Mouse (Mus musculus) urinary bladder, postnatal 4 days (tissue): ENCODE data around the gene Mrpl23.

ENCODE experiments used
- DNase-seq, 2 experiments: peaks; one replicate each; pipeline ENCODE4 v3.0.0; 2021 to 2022; ENCODE audit warnings: low spot score in 2 of 2

Gene Mrpl23

GRCm38 (mm10) chr7:142520331-142520730 is 12.2 kb upstream of the Mrpl23 start:
- DNase-seq: no peak

GRCm38 (mm10) chr7:142522352-142522751 is 10.1 kb upstream of the Mrpl23 start:
- peak in 1 of 2 experiments; percentile 55 for DNase-seq

DNA sequence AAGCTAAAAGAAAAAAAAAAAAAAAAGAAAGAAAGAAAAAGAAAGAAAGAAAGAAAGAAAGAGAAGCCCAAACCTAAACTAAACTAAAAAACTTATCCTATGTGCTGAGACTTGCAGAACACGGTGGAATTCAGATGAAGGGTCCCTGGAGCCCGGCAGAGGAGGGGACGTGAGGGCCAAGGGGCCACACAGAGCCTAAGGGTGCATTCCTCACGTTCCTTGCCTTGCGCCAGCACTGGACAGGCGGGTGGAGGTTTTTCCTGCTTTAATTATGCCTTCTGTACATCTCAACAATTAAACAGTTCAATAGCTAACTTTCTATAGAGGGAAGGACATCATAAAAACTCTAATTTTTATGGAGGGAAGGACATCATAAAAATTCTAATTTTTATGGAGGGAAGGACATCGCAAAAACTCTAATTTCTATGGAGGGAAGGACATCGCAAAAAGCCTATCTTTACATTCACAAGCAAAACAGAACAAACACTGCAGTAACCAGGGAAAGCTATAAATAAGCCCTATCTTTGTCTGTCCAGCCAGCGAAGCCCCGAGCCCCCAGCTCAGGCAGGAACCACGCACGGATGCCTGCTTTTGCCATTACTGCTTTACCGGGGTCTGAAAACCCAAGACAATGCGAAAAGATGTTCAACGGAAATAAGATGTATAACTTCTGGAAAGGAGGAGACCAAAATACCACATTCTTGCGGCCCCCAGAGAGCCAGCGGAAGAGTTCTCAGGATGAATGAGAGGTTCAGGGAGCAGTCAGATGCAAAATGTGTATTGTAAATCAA is 9.1 kb upstream of the Mrpl23 start:
- DNase-seq: no peak

DNA sequence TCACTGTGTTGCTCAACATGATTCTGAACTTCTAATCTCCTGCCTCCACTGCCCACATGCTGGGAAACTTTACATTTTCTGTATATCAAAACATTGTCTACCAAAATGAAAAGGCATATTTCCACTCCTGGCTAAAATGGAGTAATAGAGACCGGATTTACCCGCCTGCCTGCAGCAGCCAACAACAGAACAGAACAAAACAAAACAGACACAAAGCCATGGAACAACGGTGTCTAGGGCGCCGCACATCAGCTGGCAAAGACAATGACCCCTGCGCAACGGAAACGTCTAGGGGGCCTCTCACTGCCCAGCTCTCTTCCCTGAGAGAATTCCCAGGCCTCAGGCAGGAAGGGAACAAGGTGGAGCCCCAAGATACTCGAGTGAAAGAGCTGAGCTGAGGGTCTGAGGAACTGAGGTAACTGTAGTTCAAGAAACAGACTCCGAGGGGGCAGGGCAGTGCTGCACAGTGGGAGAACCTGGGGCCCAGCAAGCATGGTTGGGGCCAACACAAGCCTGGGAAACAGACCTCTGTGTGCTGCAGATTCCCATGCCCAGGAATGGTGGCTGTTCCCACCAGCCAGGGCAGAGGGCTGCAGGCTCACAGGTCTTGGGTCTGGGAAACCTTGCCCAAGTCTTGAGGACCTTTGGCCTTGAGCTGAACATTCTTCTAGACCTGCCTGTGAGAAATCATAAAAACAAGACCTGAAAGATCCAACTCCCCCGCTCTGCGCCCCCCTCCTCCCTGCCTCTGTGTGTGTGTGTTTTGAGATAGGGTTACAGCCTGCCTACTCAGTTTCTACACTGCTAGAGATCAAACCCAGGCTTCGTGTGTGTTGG is 6.9 kb upstream of the Mrpl23 start:
- no peak for DNase-seq

GRCm38 (mm10) chr7:142529350-142529749 is 3.1 kb upstream of the Mrpl23 start:
- no peak for DNase-seq

DNA sequence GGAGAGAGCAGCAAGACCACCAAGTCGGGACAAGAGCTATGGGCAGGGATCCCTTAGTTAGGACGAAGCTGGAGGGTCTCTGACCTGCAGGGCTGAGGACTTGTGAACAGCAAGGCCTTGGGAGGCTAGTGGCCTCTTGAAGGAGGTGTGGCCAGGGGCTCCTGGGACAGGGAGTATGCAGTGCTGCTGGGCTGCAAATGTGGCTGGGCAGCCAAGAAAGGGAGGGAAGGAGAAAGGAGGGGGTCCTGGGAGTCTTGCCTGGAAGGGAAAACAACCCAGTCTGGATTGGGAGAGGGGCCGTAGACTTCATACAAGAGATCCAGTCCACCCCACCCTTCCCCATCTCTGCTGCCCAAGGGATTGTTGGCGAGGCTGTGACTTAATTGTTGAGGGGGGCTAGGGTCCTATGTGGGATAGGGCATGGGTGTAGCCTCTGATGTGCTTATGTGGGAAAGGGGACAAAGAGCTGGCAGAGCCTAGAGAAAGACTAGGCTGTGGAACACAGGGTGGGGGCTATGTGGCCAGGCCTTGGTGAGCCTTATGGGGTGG is 439 bp upstream of the Mrpl23 start:
- DNase-seq: peak in 1 of 2 experiments; percentile 54

DNA sequence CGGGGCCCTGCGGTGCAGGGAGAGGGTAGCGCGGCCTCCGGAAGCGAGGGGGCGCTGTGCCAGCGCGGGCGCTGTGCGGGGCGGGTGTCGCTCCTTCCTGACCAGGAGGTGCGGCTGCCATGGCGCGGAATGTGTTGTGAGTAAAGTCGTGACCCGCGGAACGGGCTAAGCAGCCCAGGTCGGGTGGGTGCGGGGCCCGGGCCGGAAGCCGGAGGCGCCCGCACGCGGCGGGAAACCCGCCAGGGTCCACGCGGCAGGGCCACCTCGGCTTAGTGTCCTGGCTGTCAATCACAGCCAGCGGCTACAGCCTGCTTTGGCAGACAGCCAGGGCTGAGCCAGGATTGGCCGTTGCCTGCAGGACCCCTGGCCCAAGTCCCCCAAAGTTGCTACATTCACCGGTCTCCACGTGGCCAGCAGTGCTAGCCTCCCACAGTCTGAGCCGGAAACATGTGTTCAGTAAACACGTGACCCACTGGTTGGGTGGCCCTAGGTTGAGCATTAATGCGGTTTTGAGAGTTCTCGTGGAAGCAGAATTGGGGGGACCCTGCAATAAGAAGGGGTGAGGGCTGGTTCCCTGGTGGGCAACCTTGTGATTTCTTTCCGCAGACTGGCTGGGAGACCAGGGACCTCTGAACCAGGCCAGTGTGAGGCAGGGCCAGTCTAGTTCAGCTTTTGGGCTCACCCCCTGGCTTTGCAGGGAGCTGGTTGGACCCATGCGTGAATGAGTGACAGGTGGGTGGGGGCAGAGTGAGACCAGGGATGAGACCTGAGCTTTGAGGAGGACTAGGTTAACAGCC is 771 bp downstream of the Mrpl23 start:
- DNase-seq: peak; percentile 84 to 86

DNA sequence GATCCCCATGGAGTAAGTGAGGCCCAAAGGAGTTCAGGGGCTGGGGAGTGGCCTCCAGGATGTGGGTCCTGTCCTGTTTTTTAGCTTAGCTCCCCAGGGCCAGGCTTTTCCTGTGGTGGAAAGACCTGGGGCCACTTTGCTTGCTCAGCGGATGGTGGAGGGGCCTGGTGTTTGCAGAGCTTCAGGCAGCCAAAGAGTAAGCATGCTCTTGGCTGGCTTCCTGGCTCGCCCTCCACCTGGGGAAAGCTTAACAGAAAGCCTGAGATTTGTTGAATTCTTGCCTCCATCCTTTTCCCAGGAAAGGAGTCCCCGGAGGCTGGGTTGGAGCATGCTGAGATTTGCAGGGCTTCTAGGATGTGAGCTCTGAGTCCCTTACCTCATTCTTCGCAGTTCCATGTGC is 2.6 kb downstream of the Mrpl23 start:
- no peak for DNase-seq

DNA sequence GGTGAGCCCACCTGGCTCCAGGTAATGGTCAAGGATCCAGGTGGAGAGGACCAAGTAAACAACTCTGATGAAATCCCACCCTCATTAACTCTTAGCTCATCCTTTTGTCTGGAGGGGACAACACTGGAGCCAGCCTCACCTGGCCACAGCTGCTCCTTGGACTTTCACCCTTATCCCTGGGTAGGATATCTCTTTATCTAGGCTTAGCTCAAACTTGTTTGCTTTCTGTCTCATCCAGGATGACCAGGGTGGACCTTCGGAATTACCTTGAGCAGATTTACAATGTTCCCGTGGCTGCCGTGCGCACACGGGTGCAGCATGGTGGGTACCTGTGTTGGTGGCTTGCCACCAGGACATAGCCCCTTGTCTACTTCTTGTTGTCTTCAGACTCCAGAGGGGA is 3.3 kb downstream of the Mrpl23 start:
- DNase-seq: no peak

DNA sequence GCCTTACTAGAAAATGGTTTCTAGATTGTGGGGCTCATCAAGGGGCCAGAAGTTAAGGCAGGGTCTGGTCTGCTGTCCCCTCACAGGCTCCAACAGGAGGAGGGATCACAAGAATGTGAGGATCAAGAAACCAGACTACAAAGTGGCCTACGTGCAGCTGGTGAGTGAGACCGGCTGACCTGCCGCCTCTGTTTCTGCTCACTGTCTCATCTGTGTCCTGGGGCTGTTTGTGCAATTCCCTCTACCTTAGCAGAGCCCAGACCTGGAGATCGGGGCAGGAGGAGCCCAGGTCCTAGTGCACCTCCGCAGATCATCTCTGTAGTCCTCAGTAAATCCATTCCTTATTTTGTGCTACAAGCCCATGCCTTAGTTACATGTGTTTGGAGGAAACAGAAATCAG is 4.7 kb downstream of the Mrpl23 start:
- DNase-seq: no peak

DNA sequence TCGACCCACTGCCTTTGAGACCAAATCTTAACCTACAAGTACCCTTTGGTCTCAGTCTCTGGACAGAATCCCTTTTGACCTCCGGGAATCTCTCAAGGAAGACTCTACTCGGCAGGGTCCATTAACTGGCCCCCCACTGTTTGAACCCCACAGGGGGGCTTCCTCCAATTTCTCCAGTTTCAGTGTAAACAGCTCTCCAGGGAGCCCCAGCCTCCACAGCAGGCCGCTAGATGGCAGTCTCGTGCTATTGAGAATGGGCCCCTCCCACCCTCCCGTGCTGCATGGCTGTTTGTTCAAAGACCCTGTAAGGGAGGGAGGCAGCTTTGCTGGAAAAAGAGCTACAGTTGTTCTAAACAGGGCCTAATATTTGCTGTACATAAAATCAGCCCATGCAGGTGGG is 5.4 kb downstream of the Mrpl23 start:
- peak; percentile 56 to 74 for DNase-seq

DNA sequence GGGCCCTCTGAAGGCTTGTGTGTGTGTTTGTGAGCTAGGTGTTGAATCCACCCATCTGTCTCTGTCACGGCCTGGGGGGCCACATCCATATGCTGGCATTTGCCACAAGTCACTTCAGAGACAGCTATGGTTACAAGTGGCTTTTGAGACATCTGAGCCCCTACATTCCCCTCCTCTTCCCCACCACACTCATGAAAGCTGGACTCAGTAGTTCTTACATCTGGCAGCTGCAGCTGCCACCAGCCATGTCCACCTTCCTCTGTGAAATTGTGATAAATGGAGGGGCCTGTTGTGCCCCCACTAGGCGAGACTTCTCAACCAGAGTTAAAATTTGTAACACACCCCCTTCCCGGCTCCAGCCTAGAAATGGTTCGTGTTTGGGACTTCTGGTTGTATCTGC is 5.8 kb downstream of the Mrpl23 start:
- DNase-seq: no peak

DNA sequence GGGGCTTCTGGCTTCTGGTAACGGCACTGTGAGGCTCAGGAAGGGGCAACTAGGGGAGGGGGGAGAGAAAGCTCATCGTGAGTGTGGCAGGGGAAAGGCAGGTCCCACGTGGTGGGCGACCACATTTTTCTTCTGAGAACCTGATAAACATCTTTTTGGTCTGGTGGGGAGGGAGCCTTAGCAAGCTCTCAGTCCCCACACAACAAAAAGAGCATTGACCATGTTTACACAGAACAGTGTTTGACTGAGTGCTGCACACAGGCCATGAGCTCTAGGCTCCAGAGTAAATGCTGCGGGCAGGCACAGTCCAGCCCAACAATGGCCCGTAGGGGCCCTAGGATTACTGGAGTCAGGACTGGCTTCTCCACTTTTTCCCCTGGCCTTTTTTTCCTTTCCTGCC is 6.3 kb downstream of the Mrpl23 start:
- DNase-seq: no peak

- no peak for DNase-seq
Observed at GRCm38 (mm10) chr7:142539828-142540227, 7.3 kb downstream of the Mrpl23 start.

DNA sequence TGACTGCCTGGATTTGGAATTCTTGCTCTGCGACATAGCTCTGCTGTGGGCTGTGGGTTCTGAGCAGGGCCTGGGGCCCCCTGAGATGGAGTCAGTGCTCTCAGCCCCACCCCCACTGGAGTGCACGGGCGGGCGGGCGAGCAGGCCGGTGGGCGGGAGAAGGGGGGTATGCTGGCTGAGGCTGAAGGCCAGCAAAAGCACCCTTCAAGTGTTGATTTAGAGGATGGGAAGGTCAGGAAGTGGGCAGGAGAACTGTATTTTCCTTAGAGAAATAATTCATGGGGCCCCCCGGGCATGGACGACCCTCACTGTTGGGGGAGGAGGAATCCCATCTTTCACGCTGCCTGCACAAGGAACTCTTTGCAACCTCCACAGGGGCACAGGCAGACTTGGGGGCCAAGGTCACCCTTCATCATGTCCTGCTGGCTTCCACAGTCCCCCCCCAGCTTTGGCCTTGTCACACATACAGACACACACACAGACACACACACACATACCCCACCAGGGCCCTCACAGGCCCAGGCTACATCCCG is 10.4 kb downstream of the Mrpl23 start:
- no peak for DNase-seq

GRCm38 (mm10) chr7:142545967-142546366 is 13.5 kb downstream of the Mrpl23 start:
- DNase-seq: no peak

DNA sequence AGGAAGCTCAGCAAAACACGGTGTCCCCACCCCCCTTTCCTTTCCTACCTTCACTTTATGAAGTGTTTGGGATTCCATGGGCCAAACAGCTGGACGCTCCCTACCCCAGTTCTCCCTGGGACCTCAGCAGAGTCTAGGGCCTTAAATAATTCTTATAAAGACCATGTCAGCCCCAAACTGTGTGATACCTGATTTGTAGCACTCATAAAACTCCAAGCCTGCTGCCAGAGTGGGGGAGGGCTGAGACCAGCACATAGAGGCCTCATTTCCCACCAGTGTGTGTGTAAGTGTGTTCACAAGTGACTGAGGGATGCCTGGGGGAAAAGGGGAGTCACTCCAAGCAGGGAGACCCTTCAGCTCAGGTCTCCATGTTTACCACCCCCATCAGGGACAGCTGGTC is 15.4 kb downstream of the Mrpl23 start:
- no peak for DNase-seq

- no peak for DNase-seq
Observed at GRCm38 (mm10) chr7:142548706-142549105, 16.2 kb downstream of the Mrpl23 start.

DNA sequence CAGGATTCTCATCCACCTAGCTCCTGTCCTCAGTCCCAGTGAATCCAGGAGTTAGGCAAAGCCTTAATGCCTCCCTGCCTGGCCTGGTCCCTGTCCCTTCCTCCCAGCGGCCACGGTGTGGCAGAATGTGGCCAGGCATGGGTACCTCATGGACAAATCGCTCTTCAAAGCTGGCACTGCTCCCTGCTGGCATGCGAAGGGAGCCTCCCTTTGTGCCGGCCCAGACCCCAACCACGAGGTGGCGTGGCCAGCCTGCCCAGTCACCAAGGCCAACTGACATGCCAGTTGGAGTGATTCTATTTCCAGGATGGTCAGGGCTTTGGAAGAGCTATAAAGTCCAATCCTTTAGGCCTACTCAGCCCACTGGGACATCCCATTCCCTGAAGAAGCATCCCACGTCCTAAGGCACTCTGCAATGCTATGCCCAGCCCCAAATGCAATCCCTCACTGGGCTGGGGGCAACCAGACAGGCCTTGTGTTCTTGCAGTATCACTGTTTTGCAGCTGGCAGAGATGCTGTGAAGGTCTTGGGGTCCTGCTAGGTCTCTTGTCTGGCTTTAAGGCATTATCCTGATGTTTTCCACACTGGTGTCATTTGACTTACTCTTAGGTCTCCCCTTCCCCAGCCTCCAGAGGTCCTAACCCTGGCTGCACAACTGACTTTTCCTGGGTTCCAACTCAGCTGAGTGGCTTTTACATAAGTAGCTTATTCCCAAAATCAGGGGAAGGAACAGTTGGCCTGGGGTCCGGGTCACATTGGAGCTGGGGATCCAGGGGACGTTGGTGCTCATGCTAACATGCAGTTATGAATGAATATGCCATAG is 17.7 kb downstream of the Mrpl23 start:
- DNase-seq: peak in 1 of 2 experiments; percentile 51

GRCm38 (mm10) chr7:142550935-142551373 is 18.5 kb downstream of the Mrpl23 start:
- no peak for DNase-seq

- DNase-seq: no peak
Observed at GRCm38 (mm10) chr7:142551691-142552090, 19.2 kb downstream of the Mrpl23 start.
